ENCODE assay signal across 9 mouse cellular contexts in genomic region chr9:107901627-107901914, GRCm38 (mm10). TPM values are rescaled to one million over a fixed set of nuclear protein-coding genes. Genes with fewer than 3 reads are reported as not detected.
DNase-seq lines count a peak whose midpoint lies in the region; ATAC-seq and TF ChIP-seq lines count a peak whose summit lies in the region.
"Had no signal": no experiment of that assay in that cellular context is flagged by ENCODE, and none has a peak within 500 bp of the region (broad histone marks: within the 10 kb centered on the region; RNA-seq: fewer than 3 reads in every experiment).

No protein-coding gene starts in this region.

- peak overlapping the region in 1 of 2 experiments; percentile 35; a peak in 2 of 4 replicates for H3K4me3 ChIP-seq in heart, embryonic 14.5 days (ENCODE audit: control insufficient read depth in 1 of 2, insufficient read depth in 1 of 2, low read depth in 1 of 2, low read length in 2 of 2)
- no peak overlapping the region for H3K4me3 ChIP-seq in embryonic facial prominence, embryonic 11.5 days (ENCODE audit: low read depth, low read length)
- peak overlapping the region; percentile 37 for H3K4me3 ChIP-seq in hindbrain, postnatal 0 days (ENCODE audit: low read length)
- peak overlapping the region; percentile 22 for H3K4me3 ChIP-seq in midbrain, embryonic 14.5 days (replicated peaks; ENCODE audit: low read depth, low read length)

- 23% methylated on average over 17 of the region's 17 CpGs for WGBS in heart, embryonic 14.5 days
- WGBS in embryonic facial prominence, embryonic 11.5 days = 9% methylated on average over 17 of the region's 17 CpGs
- WGBS in hindbrain, postnatal 0 days = 15% methylated on average over 17 of the region's 17 CpGs
- 11% methylated on average over 17 of the region's 17 CpGs for WGBS in midbrain, embryonic 14.5 days

- no peak for ATAC-seq in heart, embryonic 14.5 days (ENCODE audit: insufficient number of reproducible peaks, insufficient read depth, low FRiP score, low read depth)
- no peak for ATAC-seq in embryonic facial prominence, embryonic 11.5 days (replicated peaks; ENCODE audit: insufficient number of reproducible peaks, low FRiP score, low TSS enrichment, low read depth)
- no peak for ATAC-seq in hindbrain, postnatal 0 days
- no peak for ATAC-seq in midbrain, embryonic 14.5 days (ENCODE audit: low FRiP score, low TSS enrichment)
- ATAC-seq in megakaryocyte progenitor cell, adult 5-6 weeks (replicated peaks; ENCODE audit: poor library complexity) = no peak

- H3K4me2 ChIP-seq in heart, embryonic 14.5 days (ENCODE audit: low read length) = peak overlapping the region; percentile 68
- H3K4me2 ChIP-seq in embryonic facial prominence, embryonic 11.5 days (ENCODE audit: low read depth, low read length) = peak overlapping the region; percentile 71
- H3K4me2 ChIP-seq in hindbrain, postnatal 0 days (ENCODE audit: low read depth, low read length) = peak overlapping the region; percentile 59
- peak overlapping the region; percentile 56 for H3K4me2 ChIP-seq in midbrain, embryonic 14.5 days (ENCODE audit: low read length)

- no peak overlapping the region for H3K27ac ChIP-seq in heart, embryonic 14.5 days (replicated peaks in 1 of 2; ENCODE audit: control insufficient read depth in 1 of 2, insufficient read depth in 1 of 2, low read depth in 2 of 2, low read length in 2 of 2)
- H3K27ac ChIP-seq in embryonic facial prominence, embryonic 11.5 days (replicated peaks; ENCODE audit: low read depth, low read length) = no peak overlapping the region
- H3K27ac ChIP-seq in hindbrain, postnatal 0 days = no peak overlapping the region; the same call in 1 of the 2 replicates
- no peak overlapping the region for H3K27ac ChIP-seq in midbrain, embryonic 14.5 days (replicated peaks; ENCODE audit: low read depth, low read length)
- H3K27ac ChIP-seq: macrophage had no signal

- H3K9me3 ChIP-seq in heart, embryonic 14.5 days (ENCODE audit: control insufficient read depth, low read length) = no peaks in the 10 kb centered on the region
- H3K9me3 ChIP-seq in embryonic facial prominence, embryonic 11.5 days (replicated peaks; ENCODE audit: control insufficient read depth, low read length) = no peaks in the 10 kb centered on the region
- no peaks in the 10 kb centered on the region for H3K9me3 ChIP-seq in hindbrain, postnatal 0 days (ENCODE audit: low read length)
- no peaks in the 10 kb centered on the region for H3K9me3 ChIP-seq in midbrain, embryonic 14.5 days (ENCODE audit: control insufficient read depth, low read length)

- H3K9ac ChIP-seq in heart, embryonic 14.5 days (ENCODE audit: low read length) = no peak overlapping the region
- H3K9ac ChIP-seq in embryonic facial prominence, embryonic 11.5 days (replicated peaks; ENCODE audit: low read length) = no peak overlapping the region; the same call in 1 of the 2 replicates
- H3K9ac ChIP-seq in hindbrain, postnatal 0 days (replicated peaks; ENCODE audit: low read length) = peak overlapping the region; percentile 39; the same call in 1 of the 2 replicates
- peak overlapping the region; percentile 49; the same call in 1 of the 2 replicates for H3K9ac ChIP-seq in midbrain, embryonic 14.5 days (replicated peaks; ENCODE audit: low read length)

- DNase-seq in heart, adult 9 months (ENCODE audit: low spot score in 2 of 2) = no peak
- no peak for DNase-seq in embryonic facial prominence, embryonic 11.5 days (ENCODE audit: low spot score)
- no peak for DNase-seq in hindbrain, postnatal 0 days (ENCODE audit: low spot score)
- no peak for DNase-seq in midbrain, embryonic 14.5 days
- no peak for DNase-seq in cerebellum, postnatal 25 days
- no peak for DNase-seq in testis, postnatal 10 days (ENCODE audit: low spot score)

- H3K27me3 ChIP-seq in heart, embryonic 14.5 days (ENCODE audit: control insufficient read depth, insufficient read depth, low read length) = peaks cover 9% of the 10 kb centered on the region
- H3K27me3 ChIP-seq in embryonic facial prominence, embryonic 11.5 days (ENCODE audit: control insufficient read depth, insufficient read depth, low read length) = peaks cover 3% of the 10 kb centered on the region
- H3K27me3 ChIP-seq in hindbrain, postnatal 0 days (ENCODE audit: insufficient read depth, low read length) = no peaks in the 10 kb centered on the region
- H3K27me3 ChIP-seq in midbrain, embryonic 14.5 days (ENCODE audit: control insufficient read depth, insufficient read depth, low read length) = peaks cover 5% of the 10 kb centered on the region; the same call in 1 of the 2 replicates

- TF ChIP-seq CTCF in hindbrain, postnatal 0 days (IDR thresholded peaks at IDR 0.05; ENCODE audit: low read depth) = no peak

- peaks cover 9 to 14% of the 10 kb centered on the region in 2 experiments; a peak in 3 of 4 replicates for H3K4me1 ChIP-seq in heart, embryonic 14.5 days (ENCODE audit: control insufficient read depth in 2 of 2, insufficient read depth in 2 of 2, low read length in 2 of 2)
- no peaks in the 10 kb centered on the region; the same call in 1 of the 2 replicates for H3K4me1 ChIP-seq in embryonic facial prominence, embryonic 11.5 days (ENCODE audit: control insufficient read depth, insufficient read depth, low read length)
- 0 out of 2 replicates have a peak, but pooled peaks cover under 1% of the 10 kb centered on the region for H3K4me1 ChIP-seq in hindbrain, postnatal 0 days (ENCODE audit: insufficient read depth, low read length)
- H3K4me1 ChIP-seq in midbrain, embryonic 14.5 days (ENCODE audit: control insufficient read depth, insufficient read depth, low read length) = peaks cover 3% of the 10 kb centered on the region

- peaks cover 23% of the 10 kb centered on the region for H3K36me3 ChIP-seq in heart, embryonic 14.5 days (ENCODE audit: control insufficient read depth, insufficient read depth, low read length)
- no peaks in the 10 kb centered on the region for H3K36me3 ChIP-seq in embryonic facial prominence, embryonic 11.5 days (replicated peaks; ENCODE audit: control insufficient read depth, insufficient read depth, low read depth, low read length)
- H3K36me3 ChIP-seq in hindbrain, postnatal 0 days (ENCODE audit: insufficient read depth, low read length) = no peaks in the 10 kb centered on the region; the same call in 1 of the 2 replicates
- H3K36me3 ChIP-seq in midbrain, embryonic 14.5 days (ENCODE audit: control insufficient read depth, insufficient read depth, low read length) = peaks cover 41% of the 10 kb centered on the region

RNA-seq across cellular contexts. Expression of gene Mst1r, which starts 5.1 kb away (rescaled TPM):
- polyA plus RNA-seq in heart, embryonic 14.5 days (2014; fragmentation: Nextera tagmentation; extraction: Ambion mirVana) = 1.00 and 1.5 TPM in 2 replicates
- polyA plus RNA-seq in embryonic facial prominence, embryonic 11.5 days (2014; fragmentation: Nextera tagmentation; extraction: Ambion mirVana) = 0.49 and 0.79 TPM in 2 replicates
- 0.61 and 2.7 TPM in 2 replicates for total RNA-seq in hindbrain, postnatal 0 days (2014; rRNA removed)
- 0.68 and 0.69 TPM in 2 replicates for polyA plus RNA-seq in hindbrain, postnatal 0 days (2015; fragmentation: Nextera tagmentation; extraction: Ambion mirVana)
- polyA plus RNA-seq in midbrain, embryonic 14.5 days (2014; fragmentation: Nextera tagmentation; extraction: Ambion mirVana) = 0.58 and 0.82 TPM in 2 replicates
- 0.22 TPM in 1 of 2 replicates, not detected in the other for total RNA-seq in megakaryocyte progenitor cell, adult 5-6 weeks (2015)
- total RNA-seq in megakaryocyte progenitor cell, adult 5-6 weeks (2017) = 0.07 TPM in 1 of 2 replicates, not detected in the other
- polyA plus RNA-seq: macrophage had no signal

RNA-seq across cellular contexts. Expression of gene Mon1a, which starts 13.6 kb away (rescaled TPM):
- polyA plus RNA-seq in heart, embryonic 14.5 days (2014; fragmentation: Nextera tagmentation; extraction: Ambion mirVana) = 8.2 and 9.4 TPM in 2 replicates
- 11.5 and 12.5 TPM in 2 replicates for polyA plus RNA-seq in embryonic facial prominence, embryonic 11.5 days (2014; fragmentation: Nextera tagmentation; extraction: Ambion mirVana)
- 21.9 and 28.2 TPM in 2 replicates for total RNA-seq in hindbrain, postnatal 0 days (2014; rRNA removed)
- polyA plus RNA-seq in hindbrain, postnatal 0 days (2015; fragmentation: Nextera tagmentation; extraction: Ambion mirVana) = 13.2 and 13.8 TPM in 2 replicates
- polyA plus RNA-seq in midbrain, embryonic 14.5 days (2014; fragmentation: Nextera tagmentation; extraction: Ambion mirVana) = 21.8 and 25.5 TPM in 2 replicates
- 5.3 and 5.9 TPM in 2 replicates for total RNA-seq in megakaryocyte progenitor cell, adult 5-6 weeks (2015)
- total RNA-seq in megakaryocyte progenitor cell, adult 5-6 weeks (2017) = 16.6 and 18.4 TPM in 2 replicates

RNA-seq across cellular contexts. Expression of gene Actl11, which starts 26.7 kb away (rescaled TPM):
- polyA plus RNA-seq in heart, embryonic 14.5 days (2014; fragmentation: Nextera tagmentation; extraction: Ambion mirVana) = not detected in 2 replicates
- not detected in 2 replicates for polyA plus RNA-seq in embryonic facial prominence, embryonic 11.5 days (2014; fragmentation: Nextera tagmentation; extraction: Ambion mirVana)
- not detected in 2 replicates for total RNA-seq in hindbrain, postnatal 0 days (2014; rRNA removed)
- polyA plus RNA-seq in hindbrain, postnatal 0 days (2015; fragmentation: Nextera tagmentation; extraction: Ambion mirVana) = not detected in 2 replicates
- polyA plus RNA-seq in midbrain, embryonic 14.5 days (2014; fragmentation: Nextera tagmentation; extraction: Ambion mirVana) = not detected in 2 replicates
- 0.05 TPM in 1 of 2 replicates, not detected in the other for total RNA-seq in megakaryocyte progenitor cell, adult 5-6 weeks (2015)
- not detected in 2 replicates for total RNA-seq in megakaryocyte progenitor cell, adult 5-6 weeks (2017)
- polyA plus RNA-seq: macrophage had no signal

RNA-seq across cellular contexts. Expression of gene Rbm6, which starts 28.5 kb away (rescaled TPM):
- polyA plus RNA-seq in heart, embryonic 14.5 days (2014; fragmentation: Nextera tagmentation; extraction: Ambion mirVana) = 41.5 and 42.8 TPM in 2 replicates
- polyA plus RNA-seq in embryonic facial prominence, embryonic 11.5 days (2014; fragmentation: Nextera tagmentation; extraction: Ambion mirVana) = 96.7 and 101 TPM in 2 replicates
- 58.4 and 62.3 TPM in 2 replicates for total RNA-seq in hindbrain, postnatal 0 days (2014; rRNA removed)
- polyA plus RNA-seq in hindbrain, postnatal 0 days (2015; fragmentation: Nextera tagmentation; extraction: Ambion mirVana) = 55.0 and 57.2 TPM in 2 replicates
- polyA plus RNA-seq in midbrain, embryonic 14.5 days (2014; fragmentation: Nextera tagmentation; extraction: Ambion mirVana) = 72.6 and 95.5 TPM in 2 replicates
- 74.5 and 80.7 TPM in 2 replicates for total RNA-seq in megakaryocyte progenitor cell, adult 5-6 weeks (2015)
- 131 and 179 TPM in 2 replicates for total RNA-seq in megakaryocyte progenitor cell, adult 5-6 weeks (2017)

RNA-seq across cellular contexts. Expression of gene Camkv, which starts 33.9 kb away (rescaled TPM):
- polyA plus RNA-seq in heart, embryonic 14.5 days (2014; fragmentation: Nextera tagmentation; extraction: Ambion mirVana) = 0.07 and 0.13 TPM in 2 replicates
- 3.5 and 4.3 TPM in 2 replicates for polyA plus RNA-seq in embryonic facial prominence, embryonic 11.5 days (2014; fragmentation: Nextera tagmentation; extraction: Ambion mirVana)
- 80.1 and 87.4 TPM in 2 replicates for total RNA-seq in hindbrain, postnatal 0 days (2014; rRNA removed)
- polyA plus RNA-seq in hindbrain, postnatal 0 days (2015; fragmentation: Nextera tagmentation; extraction: Ambion mirVana) = 59.1 and 61.5 TPM in 2 replicates
- polyA plus RNA-seq in midbrain, embryonic 14.5 days (2014; fragmentation: Nextera tagmentation; extraction: Ambion mirVana) = 16.7 and 26.1 TPM in 2 replicates
- not detected in 2 replicates for total RNA-seq in megakaryocyte progenitor cell, adult 5-6 weeks (2015)
- 0.20 TPM in 1 of 2 replicates, not detected in the other for total RNA-seq in megakaryocyte progenitor cell, adult 5-6 weeks (2017)
- polyA plus RNA-seq: macrophage had no signal

Comparison
In these comparisons a context has a peak if more than half of its experiments do, and no peak if none do; other contexts are left out.
1. H3K9ac ChIP-seq: peak in hindbrain, postnatal 0 days (single experiment) and midbrain, embryonic 14.5 days (single experiment); none in heart, embryonic 14.5 days (single experiment) and embryonic facial prominence, embryonic 11.5 days (single experiment).
2. Peak in every context shown above with its lines, with median percentiles within 50 percentile points of each other: H3K4me2 ChIP-seq.